Mouse (Mus musculus) heart, postnatal 0 days (tissue): Measurements from ENCODE around the gene Gga1.

ENCODE experiments used
- CTCF ChIP-seq: IDR thresholded peaks from 2 replicates; pipeline ENCODE4 v1.5.1; 2016; ENCODE audit warnings: antibody characterized with exemption, control low read depth, low read depth
- EP300 ChIP-seq: IDR thresholded peaks from 2 replicates; pipeline ENCODE4 v1.6.1; 2016; ENCODE audit warnings: antibody characterized with exemption, low read depth

DNA sequence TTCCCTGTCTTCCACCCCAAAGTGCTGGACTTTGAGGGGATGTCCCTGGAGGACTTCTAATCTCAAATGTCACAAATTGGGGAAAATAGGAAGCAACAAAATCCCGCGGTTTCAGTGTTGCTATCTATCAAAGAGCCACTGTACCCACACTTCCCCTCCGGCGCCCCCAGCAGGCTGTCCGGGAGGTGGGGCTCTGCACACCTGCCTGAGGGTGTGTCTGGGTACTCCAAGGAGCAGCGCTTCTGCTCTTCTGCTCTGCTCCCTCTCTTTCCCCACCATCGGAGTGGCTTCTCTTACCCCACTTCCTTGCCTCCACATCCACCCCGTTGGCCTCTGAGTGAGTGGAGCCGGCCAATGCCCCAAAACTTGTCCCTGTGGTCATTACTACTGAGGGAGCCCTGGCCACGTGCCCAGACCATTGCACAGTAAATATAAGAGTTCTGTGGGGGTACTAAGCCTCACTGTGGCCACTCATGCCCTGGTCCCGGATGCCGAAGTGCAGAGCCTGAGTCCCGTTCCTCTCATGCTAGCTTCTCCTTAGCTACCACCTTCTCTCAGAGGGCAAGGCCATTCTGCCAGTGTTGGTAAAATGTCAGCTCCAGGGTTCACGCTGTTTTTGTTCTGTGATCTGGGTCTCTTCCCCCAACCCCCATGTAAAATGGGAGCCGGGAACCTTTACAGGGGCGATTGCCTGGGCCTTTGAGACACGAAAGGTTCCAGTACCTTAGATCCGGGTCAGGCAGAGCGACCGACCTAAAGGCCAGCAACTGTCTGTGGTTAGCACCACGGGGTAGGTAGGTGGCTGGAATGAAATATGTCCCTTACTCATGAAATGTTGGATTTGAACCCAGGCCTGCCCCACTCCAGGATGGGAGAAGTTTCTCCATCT, 33.2 kb upstream of the Gga1 start:
- TF ChIP-seq CTCF (no peak), EP300 (no peak)
